Mouse (Mus musculus) lung, embryonic 15.5 days (tissue): Measurements from ENCODE around the gene Hoxb9. TPM values are rescaled to one million over a fixed set of nuclear protein-coding genes. Genes with fewer than 3 reads are reported as not detected.

Experiments used
- ATAC-seq: fragments of 200-750 bp; cut with Nextera tagmentation; 2 replicates; pipeline ENCODE4 v1.8.0; 2017; ENCODE audit warnings: moderate number of reproducible peaks, borderline replicate concordance; ENCODE audit not compliant: low FRiP score, low TSS enrichment; ENCODE audit errors: extremely low read depth
- H3K27ac ChIP-seq: fragments of 300-500 bp; sonication (generic); 2 replicates; pipeline ENCODE4 v1.5.1; 2015; ENCODE audit warnings: moderate library complexity, mild to moderate bottlenecking, inconsistent platforms
- H3K27me3 ChIP-seq: fragments of 300-500 bp; sonication (generic); 2 replicates; pipeline ENCODE4 v1.6.1; 2015; ENCODE audit warnings: inconsistent platforms
- H3K36me3 ChIP-seq: fragments of 300-500 bp; sonication (generic); 2 replicates; pipeline ENCODE4 v1.6.1; 2015; ENCODE audit warnings: inconsistent platforms
- H3K4me1 ChIP-seq: fragments of 300-500 bp; sonication (generic); 2 replicates; pipeline ENCODE4 v1.6.1; 2015; ENCODE audit warnings: inconsistent platforms
- H3K4me2 ChIP-seq: fragments of 300-500 bp; sonication (generic); 2 replicates; pipeline ENCODE4 v1.6.1; 2015; ENCODE audit warnings: inconsistent platforms, mild to moderate bottlenecking, moderate library complexity
- H3K4me3 ChIP-seq: fragments of 300-500 bp; sonication (generic); 2 replicates; pipeline ENCODE4 v1.5.1; 2015; ENCODE audit warnings: mild to moderate bottlenecking, inconsistent platforms
- H3K9ac ChIP-seq: fragments of 300-500 bp; sonication (generic); 2 replicates; pipeline ENCODE4 v1.6.1; 2015; ENCODE audit warnings: inconsistent platforms
- H3K9me3 ChIP-seq: fragments of 300-500 bp; sonication (generic); 2 replicates; pipeline ENCODE4 v1.6.1; 2016; ENCODE audit warnings: inconsistent platforms
- WGBS: fragments of 180-500 bp; shearing (Covaris S2); methylation state at CpG from one replicate; pipeline ENCODE4 v1.1.7; 2015; 5-methylcytosine and 5-hydroxymethylcytosine counted together
- polyA plus RNA-seq: library from polyadenylated mRNA; unstranded; fragments of >200 nt; fragmentation: Nextera tagmentation; extraction: Ambion mirVana; gene quantifications from 2 replicates; pipeline ENCODE4 v1.2.1, GENCODE M21; 2015

Hoxb9 gene
- polyA plus RNA-seq, 1 experiment from 2014 or later = 0.27 TPM

DNA sequence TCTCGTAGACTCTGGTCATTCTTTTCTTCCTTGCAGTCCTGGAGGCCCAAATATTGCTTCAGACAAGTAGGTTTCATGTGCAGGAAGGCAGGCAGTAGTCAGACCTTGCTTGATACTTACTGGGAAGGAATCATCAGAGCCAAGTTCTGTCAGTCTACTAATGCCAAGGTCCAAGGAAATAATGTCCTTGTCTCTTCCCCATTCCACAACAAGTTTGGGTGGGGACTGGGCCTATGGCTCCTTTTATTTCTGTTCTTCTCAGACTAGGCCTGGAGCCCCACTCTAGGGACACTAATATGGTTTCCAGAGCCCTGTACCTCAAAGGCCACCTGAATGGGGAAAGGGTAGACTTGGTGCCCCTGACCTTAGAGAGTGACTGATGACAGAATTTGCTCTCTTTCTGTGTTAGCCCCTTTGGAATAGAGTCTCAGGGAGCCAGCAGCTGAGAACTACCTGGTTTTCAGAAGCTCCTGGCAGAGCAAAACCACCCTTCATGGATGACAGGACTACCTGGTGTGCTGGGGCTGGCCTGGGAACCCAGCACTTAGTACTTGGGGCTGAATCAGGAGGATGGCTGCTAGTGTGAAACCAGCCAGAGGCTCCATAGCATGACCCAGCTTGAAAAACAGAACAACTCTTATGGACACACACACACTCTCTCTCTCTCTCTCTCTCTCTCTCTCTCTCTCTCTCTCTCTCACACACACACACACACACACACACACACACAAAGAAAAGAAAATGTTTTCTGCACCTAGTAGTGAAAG is 17.4 kb downstream of the Hoxb9 start:
- 34% methylated on average over 1 of the region's 1 CpGs for WGBS
- Histone ChIP-seq H3K9me3 (no peaks in the 10 kb centered on the region), H3K27ac (no peak overlapping the region), H3K9ac (no peak overlapping the region), H3K4me3 (no peak overlapping the region), H3K4me2 (no peak overlapping the region), H3K4me1 (peaks cover 14% of the 10 kb centered on the region; the same call in 1 of the 2 replicates), H3K36me3 (no peaks in the 10 kb centered on the region), H3K27me3 (peaks cover 94% of the 10 kb centered on the region)
- ATAC-seq = no peak

DNA sequence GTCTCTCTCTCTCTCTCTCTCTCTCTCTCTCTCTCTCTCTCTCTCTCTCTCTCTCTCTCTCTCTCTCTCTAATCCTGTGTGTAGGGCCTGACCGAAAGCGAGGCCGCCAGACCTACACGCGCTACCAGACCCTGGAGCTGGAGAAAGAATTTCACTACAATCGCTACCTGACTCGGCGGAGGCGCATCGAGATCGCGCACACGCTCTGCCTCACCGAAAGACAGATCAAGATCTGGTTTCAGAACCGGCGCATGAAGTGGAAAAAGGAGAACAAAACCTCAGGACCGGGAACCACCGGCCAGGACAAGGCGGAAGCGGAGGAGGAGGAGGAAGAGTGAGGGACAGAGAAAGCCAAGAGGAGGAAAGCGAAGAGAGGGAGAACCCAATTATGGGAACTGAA is 18.0 kb downstream of the Hoxb9 start:
- Histone ChIP-seq H3K9ac (no peak overlapping the region), H3K9me3 (no peaks in the 10 kb centered on the region), H3K36me3 (no peaks in the 10 kb centered on the region), H3K4me1 (peaks cover 11% of the 10 kb centered on the region; the same call in 1 of the 2 replicates), H3K4me3 (no peak overlapping the region), H3K27me3 (peaks cover 97% of the 10 kb centered on the region), H3K27ac (no peak overlapping the region), H3K4me2 (no peak overlapping the region)
- WGBS = 36% methylated on average over 21 of the region's 21 CpGs
- ATAC-seq = no peak

DNA sequence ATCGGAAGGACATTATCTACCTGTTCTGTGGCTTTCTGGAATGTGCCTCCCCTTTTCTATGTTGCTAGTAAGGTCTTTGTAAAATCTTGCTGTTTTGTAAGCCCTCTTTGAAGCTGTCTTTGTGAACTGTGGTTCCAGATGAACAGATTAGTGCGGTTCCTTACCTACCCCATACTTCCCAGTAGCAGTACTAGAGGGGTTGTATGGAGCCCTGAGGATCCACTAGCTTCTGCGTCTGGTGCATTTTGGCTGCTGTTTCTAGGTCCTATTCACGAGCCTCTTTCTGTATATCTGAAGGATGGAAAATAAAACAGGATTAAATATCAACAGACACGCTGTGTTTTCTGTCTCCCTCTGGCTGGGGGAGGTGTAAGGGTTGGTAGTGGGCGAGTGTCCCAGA is 18.6 kb downstream of the Hoxb9 start:
- no peak overlapping the region for H3K9ac ChIP-seq
- no peak overlapping the region for H3K27ac ChIP-seq
- peaks cover 15% of the 10 kb centered on the region for H3K4me1 ChIP-seq
- no peak overlapping the region for H3K4me2 ChIP-seq
- H3K4me3 ChIP-seq = no peak overlapping the region
- ATAC-seq = no peak
- H3K36me3 ChIP-seq = no peaks in the 10 kb centered on the region
- H3K27me3 ChIP-seq = peaks cover 97% of the 10 kb centered on the region
- 37% methylated on average over 6 of the region's 6 CpGs for WGBS
- no peaks in the 10 kb centered on the region for H3K9me3 ChIP-seq

DNA sequence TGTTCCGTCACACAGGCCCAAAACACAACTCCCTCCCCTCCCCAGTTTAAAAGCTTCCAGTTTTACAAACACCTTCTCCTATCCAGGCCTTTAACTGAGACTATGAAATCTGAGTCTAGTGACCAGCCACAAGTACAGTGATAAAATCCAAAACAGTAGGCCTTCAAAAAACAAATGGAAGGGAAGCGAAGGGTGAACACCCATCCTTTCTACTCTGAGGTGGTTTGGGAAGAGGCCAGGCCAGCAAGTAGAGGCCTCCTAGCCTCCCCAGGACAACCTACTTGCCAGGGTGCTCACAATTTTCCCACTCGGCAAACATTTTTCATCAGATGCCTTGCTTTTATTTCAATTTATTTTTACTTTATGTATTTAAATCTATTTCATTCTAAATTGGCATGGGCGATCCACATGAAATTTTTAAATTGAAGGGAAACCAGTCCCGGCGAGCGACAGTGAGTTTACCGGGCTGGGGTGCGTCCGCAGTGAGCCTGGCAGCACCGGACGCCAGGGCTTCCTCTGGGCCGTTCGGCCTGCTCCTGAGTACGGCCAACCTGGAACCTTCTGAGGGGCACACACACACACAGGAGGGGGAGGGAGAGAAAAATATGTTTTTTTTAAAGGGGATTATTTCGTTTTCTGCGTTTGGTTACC is 19.6 kb downstream of the Hoxb9 start:
- H3K4me3 ChIP-seq = no peak overlapping the region
- WGBS = 46% methylated on average over 17 of the region's 17 CpGs
- H3K27ac ChIP-seq = no peak overlapping the region
- no peaks in the 10 kb centered on the region for H3K9me3 ChIP-seq
- H3K4me1 ChIP-seq = peaks cover 21% of the 10 kb centered on the region
- no peak overlapping the region for H3K9ac ChIP-seq
- no peak for ATAC-seq
- no peak overlapping the region for H3K4me2 ChIP-seq
- no peaks in the 10 kb centered on the region for H3K36me3 ChIP-seq
- H3K27me3 ChIP-seq = peaks cover 99% of the 10 kb centered on the region

DNA sequence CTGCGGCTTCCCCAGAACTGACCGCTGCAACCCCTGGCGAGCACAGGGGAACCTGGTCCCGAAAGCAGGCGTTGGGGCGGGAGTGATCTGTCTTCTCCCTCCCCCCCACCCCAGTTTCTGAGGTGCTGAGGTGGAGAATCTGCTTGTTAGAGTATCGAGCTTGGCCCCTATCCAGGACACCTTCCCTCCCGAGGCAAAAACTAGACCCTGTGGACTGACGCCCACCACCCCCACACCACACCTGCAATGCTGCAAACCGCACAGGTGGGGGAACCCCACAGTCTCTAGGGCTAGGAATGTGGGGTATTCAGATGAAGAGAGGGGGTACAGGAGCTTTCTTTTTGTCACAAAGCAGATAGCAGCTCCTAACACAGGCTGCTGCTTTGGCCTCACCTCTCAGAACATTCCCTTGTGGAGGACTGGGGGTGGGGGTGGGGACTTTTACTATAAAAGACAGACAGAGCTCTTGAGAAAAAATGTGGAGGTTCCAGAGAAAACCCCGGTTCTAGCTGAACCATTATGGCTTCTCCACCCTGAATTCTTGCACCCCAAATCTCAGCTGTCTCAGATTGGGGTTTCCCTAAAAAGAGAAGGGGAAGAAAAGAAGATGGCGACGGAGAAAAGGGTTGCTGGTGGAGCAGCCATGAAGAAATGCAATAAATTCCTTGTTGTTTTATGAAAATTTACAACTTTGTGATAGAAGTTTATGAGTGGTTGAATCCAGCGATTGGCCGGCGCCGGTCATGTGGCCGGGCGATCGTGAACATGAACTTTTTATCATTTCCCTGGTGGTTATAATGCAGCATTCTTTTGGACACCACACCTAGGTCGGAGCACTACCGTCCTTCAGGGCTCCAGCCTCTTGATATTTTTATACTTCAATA is 20.7 kb downstream of the Hoxb9 start, which contains the start of gene Hoxb6:
Hoxb6 (plus strand) TSS at position 796 of the 884 bp plus-strand sequence.
- Histone ChIP-seq H3K9ac (no peak within 1 kb of the TSS), H3K9me3 (no peaks in the 10 kb centered on the region), H3K36me3 (no peaks in the 10 kb centered on the region), H3K4me3 (no peak within 1 kb of the TSS), H3K4me1 (peaks cover 19% of the 10 kb centered on the region), H3K27ac (no peak within 1 kb of the TSS), H3K4me2 (no peak within 1 kb of the TSS), H3K27me3 (peaks cover 99% of the 10 kb centered on the region)
- no peak for ATAC-seq
- 15% methylated on average over 22 of the region's 22 CpGs for WGBS

DNA sequence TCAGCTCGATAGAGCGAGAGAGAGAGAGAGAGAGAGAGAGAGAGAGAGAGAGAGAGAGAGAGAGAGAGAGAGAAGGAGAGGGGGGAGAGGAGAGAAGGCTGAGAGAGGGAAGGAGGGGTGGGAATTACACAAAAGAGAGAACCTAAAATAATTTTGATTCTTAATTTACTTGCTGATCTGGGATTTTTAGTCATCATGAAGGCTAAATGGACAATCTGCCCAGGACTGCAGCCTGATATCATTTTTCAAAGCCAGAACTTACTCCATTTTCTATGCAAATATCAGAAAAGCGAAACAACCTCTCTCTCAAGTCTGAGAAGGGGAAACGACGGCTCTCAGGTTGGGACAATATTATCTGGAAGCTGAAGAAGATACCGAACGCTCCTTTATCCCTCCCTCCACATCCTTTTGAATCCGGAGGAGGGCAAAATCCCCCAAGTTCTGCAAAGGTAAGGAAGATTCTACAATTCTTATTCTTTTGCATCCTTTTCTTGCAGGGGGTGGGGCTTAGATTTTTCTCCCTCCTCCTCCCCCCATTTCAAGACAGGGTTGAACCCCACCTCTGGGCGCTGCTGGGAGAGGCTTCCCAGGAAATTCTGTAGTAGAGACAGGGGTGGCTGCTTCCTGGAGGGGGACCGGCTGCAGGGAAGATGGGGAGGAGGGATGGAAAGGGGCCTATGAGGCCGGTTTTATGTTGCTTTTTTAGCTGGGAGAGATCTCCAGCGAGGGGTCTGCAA is 21.5 kb downstream of the Hoxb9 start:
- WGBS = 24% methylated on average over 12 of the region's 12 CpGs
- Histone ChIP-seq H3K36me3 (no peaks in the 10 kb centered on the region), H3K4me2 (no peak overlapping the region), H3K9me3 (no peaks in the 10 kb centered on the region), H3K4me3 (no peak overlapping the region), H3K27ac (no peak overlapping the region), H3K4me1 (peaks cover 17% of the 10 kb centered on the region), H3K27me3 (peaks cover 99% of the 10 kb centered on the region), H3K9ac (no peak overlapping the region)
- ATAC-seq = no peak

DNA sequence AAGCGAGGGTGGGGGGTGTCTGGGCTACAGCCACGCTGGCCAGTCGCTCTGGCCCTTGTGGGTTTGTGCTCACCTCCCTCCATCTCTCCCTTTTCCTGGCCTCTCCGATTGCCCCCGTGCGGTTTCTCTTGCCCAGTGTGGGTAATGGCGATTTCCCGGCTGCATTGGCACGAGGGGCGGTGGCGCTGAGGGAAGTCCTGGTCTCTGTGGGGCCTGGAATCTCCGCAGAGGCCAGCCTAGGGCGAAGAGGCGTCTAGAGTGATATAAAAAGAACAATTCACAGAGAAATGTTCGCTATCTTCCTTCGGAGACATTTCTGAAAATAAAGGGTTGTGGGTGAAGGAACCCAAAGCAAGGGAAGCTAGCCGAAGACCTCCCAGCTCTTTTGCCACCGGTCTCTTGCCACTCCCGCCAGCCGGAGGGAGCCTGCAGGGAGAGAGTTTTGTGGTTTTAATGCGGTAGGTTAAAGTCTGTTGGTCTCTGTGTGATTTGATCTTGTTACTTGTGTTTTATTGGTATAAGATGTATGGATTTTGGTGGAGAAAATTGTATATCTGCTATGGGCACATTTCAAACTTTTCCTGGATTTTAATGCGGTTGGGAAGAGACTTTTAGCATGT is 22.2 kb downstream of the Hoxb9 start:
- peaks cover 17% of the 10 kb centered on the region for H3K4me1 ChIP-seq
- H3K36me3 ChIP-seq = no peaks in the 10 kb centered on the region
- peaks cover 99% of the 10 kb centered on the region for H3K27me3 ChIP-seq
- H3K27ac ChIP-seq = no peak overlapping the region
- no peaks in the 10 kb centered on the region for H3K9me3 ChIP-seq
- no peak overlapping the region for H3K4me3 ChIP-seq
- H3K4me2 ChIP-seq = no peak overlapping the region
- no peak for ATAC-seq
- no peak overlapping the region for H3K9ac ChIP-seq
- WGBS = 30% methylated on average over 21 of the region's 22 CpGs

DNA sequence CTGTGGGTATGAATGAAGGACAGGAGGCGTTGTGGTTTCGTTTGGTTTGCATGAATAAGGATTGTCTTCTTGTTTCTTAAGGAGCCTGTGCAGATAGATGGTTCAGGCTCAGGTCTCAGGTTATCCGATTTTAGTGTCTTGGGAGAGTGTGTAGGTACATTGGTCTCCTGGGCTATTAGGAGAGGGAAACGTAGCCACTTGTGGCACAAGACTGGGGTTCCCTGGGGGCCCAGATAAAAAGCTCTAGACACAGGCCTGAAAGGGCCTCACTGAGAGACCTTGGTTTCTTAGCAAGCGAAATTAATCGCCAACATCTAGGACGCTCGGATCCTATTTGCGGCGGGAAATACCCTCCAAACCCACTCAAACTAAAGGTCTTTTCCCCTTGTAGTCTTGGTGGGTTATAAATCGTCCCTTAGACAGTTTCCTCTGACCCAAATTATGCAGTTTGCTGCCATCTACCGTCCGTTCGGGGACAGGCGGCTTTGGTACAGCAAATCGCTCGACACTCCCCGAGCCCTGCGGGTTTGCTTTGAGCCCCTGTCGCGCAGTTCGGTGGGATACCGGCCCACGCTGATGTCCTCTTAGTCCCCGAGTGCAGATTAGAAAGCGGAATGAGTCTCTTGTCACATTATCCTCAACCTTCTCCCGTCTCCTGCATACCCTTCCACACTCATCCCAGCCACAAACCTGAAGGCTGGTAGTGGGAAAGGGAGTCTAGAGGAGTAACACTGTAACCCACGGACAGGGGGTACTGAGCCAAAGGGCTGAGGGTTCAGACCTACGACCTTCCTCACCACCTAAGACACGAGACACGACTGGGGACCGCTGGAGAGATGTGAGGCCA is 23.2 kb downstream of the Hoxb9 start:
- peaks cover 17% of the 10 kb centered on the region for H3K4me1 ChIP-seq
- H3K4me3 ChIP-seq = peak overlapping the region; percentile 25
- no peaks in the 10 kb centered on the region for H3K9me3 ChIP-seq
- H3K9ac ChIP-seq = no peak overlapping the region
- H3K36me3 ChIP-seq = no peaks in the 10 kb centered on the region
- H3K27me3 ChIP-seq = peaks cover 99% of the 10 kb centered on the region
- no peak overlapping the region for H3K27ac ChIP-seq
- WGBS = 2% methylated on average over 32 of the region's 32 CpGs
- H3K4me2 ChIP-seq = peak overlapping the region; percentile 55
- no peak for ATAC-seq

DNA sequence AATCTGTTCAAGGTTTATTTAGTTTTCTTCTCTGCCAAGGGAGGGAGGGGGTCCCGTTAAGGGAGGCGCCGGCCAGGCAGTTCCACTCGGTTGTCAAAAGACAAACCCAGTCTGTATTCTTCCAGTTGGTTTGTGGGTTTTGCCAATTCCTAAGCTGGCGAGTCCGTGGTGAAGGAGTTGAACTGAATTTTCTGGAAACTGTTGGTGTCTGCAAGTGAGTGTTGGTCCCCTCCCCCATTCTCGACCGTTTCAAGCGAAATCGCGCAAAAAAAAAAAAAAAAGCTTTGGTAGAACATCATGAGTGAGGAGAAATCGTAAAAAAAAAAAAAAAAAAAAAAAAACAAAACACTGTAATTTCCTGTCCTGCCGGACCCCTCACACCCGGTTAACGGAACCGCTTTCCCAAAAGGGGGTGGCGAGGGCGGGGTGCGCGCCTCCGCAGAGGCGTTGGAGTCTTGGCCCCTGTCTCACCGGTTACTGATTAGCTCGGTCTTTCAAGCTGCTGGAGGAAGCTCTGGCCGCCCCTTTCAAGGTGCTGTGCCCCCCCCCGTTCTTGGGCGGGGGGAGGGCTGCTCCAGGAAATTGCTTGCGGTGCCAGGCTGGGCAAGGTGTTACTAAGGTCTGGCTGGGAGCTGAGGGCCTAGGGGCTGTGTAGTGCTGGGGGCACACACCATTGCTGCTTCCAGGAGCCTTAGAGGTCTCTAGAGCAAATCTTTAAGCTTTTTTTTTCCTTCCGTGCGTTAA is 24.0 kb downstream of the Hoxb9 start:
- H3K27ac ChIP-seq = no peak overlapping the region
- no peak for ATAC-seq
- H3K9me3 ChIP-seq = no peaks in the 10 kb centered on the region
- peaks cover 99% of the 10 kb centered on the region for H3K27me3 ChIP-seq
- peak overlapping the region; percentile 55 for H3K4me2 ChIP-seq
- peak overlapping the region; percentile 25 for H3K4me3 ChIP-seq
- 1% methylated on average over 30 of the region's 30 CpGs for WGBS
- H3K4me1 ChIP-seq = peaks cover 19% of the 10 kb centered on the region
- H3K9ac ChIP-seq = no peak overlapping the region
- H3K36me3 ChIP-seq = no peaks in the 10 kb centered on the region

DNA sequence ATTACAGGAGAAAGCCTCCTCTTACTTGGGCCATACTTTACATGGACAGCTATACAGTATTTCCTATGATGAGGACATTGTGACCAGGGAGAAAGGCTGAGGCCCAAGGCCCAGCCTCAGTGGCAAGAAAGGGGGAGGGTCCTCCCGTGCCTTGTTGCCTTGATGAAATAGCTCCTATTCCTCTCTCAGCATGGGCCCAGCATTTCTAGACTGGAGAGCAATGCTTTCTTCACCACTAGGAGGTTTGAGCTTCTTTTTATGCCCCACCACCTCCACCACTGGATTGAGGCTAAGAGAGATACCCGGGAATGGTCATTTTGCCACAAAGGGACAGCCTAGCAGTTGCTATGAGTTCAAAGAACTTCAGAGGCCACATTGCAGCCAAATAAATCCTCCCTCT is 25.7 kb downstream of the Hoxb9 start:
- Histone ChIP-seq H3K36me3 (no peaks in the 10 kb centered on the region), H3K9me3 (no peaks in the 10 kb centered on the region), H3K27ac (no peak overlapping the region), H3K9ac (no peak overlapping the region), H3K4me2 (no peak overlapping the region), H3K27me3 (peaks cover 100% of the 10 kb centered on the region), H3K4me1 (peaks cover 30% of the 10 kb centered on the region), H3K4me3 (no peak overlapping the region)
- WGBS = 28% methylated on average over 2 of the region's 2 CpGs
- no peak for ATAC-seq
